ENCODE assay signal across 21 mouse cellular contexts in genomic region chr4:83210437-83210836, GRCm38 (mm10).
"Had no signal": no experiment of that assay in that cellular context is flagged by ENCODE, and none has a peak within 500 bp of the region (broad histone marks: within the 10 kb centered on the region; RNA-seq: fewer than 3 reads in every experiment).

No protein-coding gene starts in this region.

- H3K4me2 ChIP-seq: kidney, embryonic 15.5 days; limb, embryonic 12.5 days; limb, embryonic 15.5 days; liver, embryonic 11.5 days; lung, embryonic 14.5 days; midbrain, embryonic 11.5 days; neural tube, embryonic 13.5 days had no signal

- H3K27ac ChIP-seq: kidney, embryonic 15.5 days; left cerebral cortex, adult 2 months; limb, embryonic 12.5 days; limb, embryonic 15.5 days; liver, embryonic 14.5 days; neural tube, embryonic 13.5 days; stomach, postnatal 0 days had no signal

- H3K27me3 ChIP-seq: kidney, embryonic 15.5 days; limb, embryonic 12.5 days; limb, embryonic 15.5 days; neural tube, embryonic 13.5 days had no signal

- ATAC-seq: liver, postnatal 0 days had no signal

- H3K4me3 ChIP-seq: kidney, embryonic 15.5 days; left cerebral cortex, adult 2 months; limb, embryonic 12.5 days; limb, embryonic 15.5 days; myocyte; neural tube, embryonic 13.5 days had no signal

- H3K36me3 ChIP-seq: kidney, embryonic 15.5 days; limb, embryonic 12.5 days; limb, embryonic 15.5 days; neural tube, embryonic 13.5 days had no signal

- H3K9me3 ChIP-seq: kidney, embryonic 15.5 days; limb, embryonic 12.5 days; limb, embryonic 15.5 days; neural tube, embryonic 13.5 days had no signal

- H3K9ac ChIP-seq: kidney, embryonic 15.5 days; limb, embryonic 12.5 days; limb, embryonic 15.5 days; liver, embryonic 14.5 days; liver, postnatal 0 days; lung, embryonic 14.5 days; neural tube, embryonic 13.5 days had no signal

- DNase-seq: kidney, adult 8-10 months; kidney, postnatal 10 days; kidney, postnatal 36 days; layer of hippocampus, postnatal 36 days; left cerebral cortex, postnatal 4 days; liver, postnatal 0 days; lung, embryonic 14.5 days; lung, postnatal 10 days; lung, postnatal 4 days; midbrain, embryonic 14.5 days; thymus, postnatal 25 days had no signal
